Mouse (Mus musculus) liver, postnatal 0 days (tissue): Measurements from ENCODE around the gene Scin. TPM values are rescaled to one million over a fixed set of nuclear protein-coding genes. Genes with fewer than 3 reads are reported as not detected.

Experiments used
- ATAC-seq: fragments of 200-750 bp; cut with Nextera tagmentation; 2 replicates; pipeline ENCODE4 v1.8.0; 2017; ENCODE audit warnings: mild to moderate bottlenecking, moderate library complexity
- DNase-seq: peaks from one replicate; pipeline ENCODE4 v3.0.0-alpha.2; 2016
- H3K27ac ChIP-seq: fragments of 300-500 bp; sonication (generic); 2 replicates; pipeline ENCODE4 v1.5.1; 2014; ENCODE audit warnings: antibody characterized with exemption, moderate library complexity, mild to moderate bottlenecking, low read depth
- H3K27me3 ChIP-seq: fragments of 300-500 bp; sonication (generic); 2 replicates; pipeline ENCODE4 v1.6.1; 2014; ENCODE audit warnings: low read length, control low read depth, mixed read lengths; ENCODE audit not compliant: insufficient read depth
- H3K36me3 ChIP-seq: fragments of 300-500 bp; sonication (generic); replicated peaks from 2 replicates; pipeline ENCODE4 v1.6.1; 2014; ENCODE audit warnings: mild to moderate bottlenecking, control low read depth, low read length, moderate library complexity, mixed read lengths; ENCODE audit not compliant: insufficient read depth
- H3K4me1 ChIP-seq: fragments of 300-500 bp; sonication (generic); 2 replicates; pipeline ENCODE4 v1.6.1; 2014; ENCODE audit warnings: antibody characterized with exemption, mild to moderate bottlenecking, control low read depth; ENCODE audit not compliant: insufficient read depth
- H3K4me2 ChIP-seq: fragments of 300-500 bp; sonication (generic); 2 replicates; pipeline ENCODE4 v1.6.1; 2014; ENCODE audit warnings: low read depth, mild to moderate bottlenecking, low read length, moderate library complexity, mixed read lengths
- H3K4me3 ChIP-seq: fragments of 300-500 bp; sonication (generic); 2 replicates; pipeline ENCODE4 v1.5.1; 2014; ENCODE audit warnings: low read depth, low read length
- H3K9ac ChIP-seq: fragments of 300-500 bp; sonication (generic); replicated peaks from 2 replicates; pipeline ENCODE4 v1.6.1; 2014; ENCODE audit warnings: mild to moderate bottlenecking, moderate library complexity
- H3K9me3 ChIP-seq: fragments of 300-500 bp; sonication (generic); 2 replicates; pipeline ENCODE4 v1.6.1; 2016; ENCODE audit warnings: mild to moderate bottlenecking, control low read depth, low read length, mixed read lengths
- CTCF ChIP-seq: sonication (generic); IDR thresholded peaks from 2 replicates; pipeline ENCODE4 v1.5.1; 2016; ENCODE audit warnings: antibody characterized with exemption, low read depth
- EP300 ChIP-seq: IDR thresholded peaks from 2 replicates; pipeline ENCODE4 v1.6.1; 2016; ENCODE audit warnings: antibody characterized with exemption, low read depth, mild to moderate bottlenecking
- WGBS: fragments of 180-500 bp; shearing (Covaris S2); extraction: QIAGEN DNeasy Blood & Tissue Kit; methylation state at CpG from one replicate; pipeline ENCODE4 v1.1.7; 2014; ENCODE audit not compliant: insufficient replicate concordance; 5-methylcytosine and 5-hydroxymethylcytosine counted together
- polyA plus RNA-seq: library from polyadenylated mRNA; unstranded; fragments of >200 nt; fragmentation: Nextera tagmentation; extraction: Ambion mirVana; gene quantifications from 2 replicates; pipeline ENCODE4 v1.2.1, GENCODE M21; 2015

Scin gene
- polyA plus RNA-seq, 1 experiment from 2014 or later: 0.07 TPM

DNA sequence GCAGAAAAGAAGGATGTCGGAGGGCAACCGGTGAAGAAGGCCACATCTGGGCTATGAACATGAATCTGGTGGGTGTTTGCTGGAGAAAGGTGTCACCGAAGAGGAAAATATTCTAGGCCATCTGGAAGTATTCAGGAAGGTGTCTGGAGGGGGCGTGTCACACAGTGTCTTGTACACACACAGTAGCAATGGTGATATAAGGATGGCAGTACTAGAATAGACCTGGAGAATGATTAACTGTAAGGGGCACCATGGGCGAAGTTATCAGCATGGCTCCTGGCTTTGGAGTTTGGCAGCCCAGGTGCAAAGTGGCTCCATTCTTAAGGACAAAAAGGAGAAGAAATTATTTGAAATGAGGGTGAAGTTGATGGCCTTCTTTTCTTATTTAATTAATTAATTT lies 17.8 kb downstream of the Scin start:
- no peak for ATAC-seq

GRCm38 (mm10) chr12:40114883-40115282 lies 19.1 kb downstream of the Scin start:
- no peak for ATAC-seq
- Histone ChIP-seq H3K4me1 (no peaks in the 10 kb centered on the region), H3K4me3 (no peak overlapping the region), H3K4me2 (no peak overlapping the region), H3K9ac (no peak overlapping the region), H3K36me3 (no peaks in the 10 kb centered on the region), H3K27me3 (no peaks in the 10 kb centered on the region), H3K9me3 (no peaks in the 10 kb centered on the region), H3K27ac (no peak overlapping the region)
- TF ChIP-seq CTCF (no peak), EP300 (no peak)
- no peak for DNase-seq
- 83% methylated on average over 4 of the region's 4 CpGs for WGBS

More for the DNA sequence above, 17.8 kb downstream of the Scin start:
- DNase-seq: no peak
- Histone ChIP-seq H3K9me3 (no peaks in the 10 kb centered on the region), H3K4me1 (no peaks in the 10 kb centered on the region), H3K4me3 (no peak overlapping the region), H3K27me3 (no peaks in the 10 kb centered on the region), H3K9ac (no peak overlapping the region), H3K27ac (no peak overlapping the region), H3K4me2 (no peak overlapping the region), H3K36me3 (no peaks in the 10 kb centered on the region)
- WGBS: 82% methylated on average over 5 of the region's 5 CpGs
- TF ChIP-seq EP300 (no peak), CTCF (no peak)

DNA sequence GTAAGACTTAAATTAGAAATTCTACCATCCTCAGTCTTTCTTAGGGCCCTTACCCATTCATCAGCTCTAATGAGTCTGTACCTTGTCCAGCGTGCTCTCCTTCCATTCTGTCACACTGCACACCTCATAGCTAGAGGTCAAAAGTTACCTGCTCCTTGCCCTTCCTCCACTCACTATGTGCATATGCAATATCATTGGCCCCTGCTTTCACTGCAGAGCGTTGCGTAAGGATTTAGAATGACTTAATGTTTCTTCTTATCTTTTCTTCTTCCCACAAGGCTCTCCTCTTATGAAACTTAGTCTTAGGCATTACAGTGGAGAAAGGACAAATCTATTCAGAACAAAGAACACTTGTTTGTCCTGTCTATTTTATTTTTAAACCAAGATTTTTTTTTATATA lies 20.0 kb downstream of the Scin start:
- WGBS: 63% methylated on average over 3 of the region's 3 CpGs
- Histone ChIP-seq H3K4me2 (no peak overlapping the region), H3K27ac (no peak overlapping the region), H3K4me1 (no peaks in the 10 kb centered on the region), H3K4me3 (no peak overlapping the region), H3K36me3 (no peaks in the 10 kb centered on the region), H3K9ac (no peak overlapping the region), H3K9me3 (no peaks in the 10 kb centered on the region), H3K27me3 (no peaks in the 10 kb centered on the region)
- DNase-seq (no peak), ATAC-seq (no peak)
- no peak for TF ChIP-seq CTCF
- TF ChIP-seq EP300: no peak

DNA sequence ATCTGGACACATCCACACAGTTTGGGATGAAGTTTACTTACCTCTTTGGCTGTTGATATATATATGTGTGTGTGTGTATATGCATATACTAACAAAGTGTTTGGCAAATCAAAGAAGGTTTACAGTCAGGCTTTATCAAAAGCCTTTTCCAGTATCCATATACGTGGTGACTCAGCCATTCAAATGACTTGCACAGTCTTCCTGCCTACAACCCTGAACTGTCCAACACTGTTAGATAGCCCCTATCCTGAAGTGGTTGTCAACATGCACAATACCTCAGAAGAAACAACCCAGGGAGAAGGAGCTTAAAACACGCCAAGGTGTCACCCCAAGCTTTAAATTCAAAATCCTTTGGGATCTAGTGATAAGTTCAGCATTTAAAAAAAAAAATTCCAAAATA lies 20.4 kb downstream of the Scin start:
- Histone ChIP-seq H3K36me3 (no peaks in the 10 kb centered on the region), H3K9me3 (no peaks in the 10 kb centered on the region), H3K4me2 (no peak overlapping the region), H3K27me3 (no peaks in the 10 kb centered on the region), H3K4me3 (no peak overlapping the region), H3K4me1 (no peaks in the 10 kb centered on the region), H3K27ac (no peak overlapping the region), H3K9ac (no peak overlapping the region)
- no peak for TF ChIP-seq EP300
- no peak for TF ChIP-seq CTCF
- WGBS: 54% methylated on average over 2 of the region's 2 CpGs
- ATAC-seq (no peak), DNase-seq (no peak)

- H3K27ac ChIP-seq: no peak overlapping the region
- H3K9ac ChIP-seq: no peak overlapping the region
- H3K36me3 ChIP-seq: no peaks in the 10 kb centered on the region
- H3K9me3 ChIP-seq: no peaks in the 10 kb centered on the region
- WGBS: 65% methylated on average over 1 of the region's 1 CpGs
- H3K4me2 ChIP-seq: no peak overlapping the region
- no peak for TF ChIP-seq CTCF
- no peak for TF ChIP-seq EP300
- no peaks in the 10 kb centered on the region for H3K4me1 ChIP-seq
- no peaks in the 10 kb centered on the region for H3K27me3 ChIP-seq
- H3K4me3 ChIP-seq: no peak overlapping the region
- DNase-seq (no peak), ATAC-seq (no peak)
Observed at GRCm38 (mm10) chr12:40109227-40109626, 24.8 kb downstream of the Scin start.

- no peak overlapping the region for H3K4me3 ChIP-seq
- no peaks in the 10 kb centered on the region for H3K4me1 ChIP-seq
- no peak overlapping the region for H3K27ac ChIP-seq
- no peak for DNase-seq
- no peak for ATAC-seq
- no peaks in the 10 kb centered on the region for H3K9me3 ChIP-seq
- H3K27me3 ChIP-seq: no peaks in the 10 kb centered on the region
- H3K4me2 ChIP-seq: no peak overlapping the region
- TF ChIP-seq CTCF (no peak), EP300 (no peak)
- H3K9ac ChIP-seq: no peak overlapping the region
- 31% methylated on average over 2 of the region's 2 CpGs for WGBS
- H3K36me3 ChIP-seq: no peaks in the 10 kb centered on the region
Observed at GRCm38 (mm10) chr12:40108143-40108542, 25.9 kb downstream of the Scin start.

DNA sequence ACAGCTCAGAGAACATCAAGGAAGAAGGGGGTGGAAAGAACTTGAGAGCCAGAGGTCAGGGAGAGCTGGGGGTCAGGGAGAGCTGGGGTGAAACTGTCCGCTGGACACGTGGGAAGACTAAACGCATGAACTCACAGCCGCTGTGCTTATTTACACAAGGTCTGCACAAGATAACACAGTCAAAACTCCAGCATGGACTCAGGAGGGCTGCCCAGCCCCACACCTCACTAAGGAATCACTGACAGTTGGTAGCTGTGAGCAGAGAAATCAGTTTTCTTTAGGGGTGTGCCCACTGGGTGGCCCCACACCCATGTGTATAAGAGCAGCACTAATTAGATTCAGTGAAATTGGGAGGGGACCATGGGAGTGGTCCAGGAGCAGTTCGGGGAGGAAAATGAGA lies 27.2 kb downstream of the Scin start:
- Histone ChIP-seq H3K4me2 (no peak overlapping the region), H3K9me3 (no peaks in the 10 kb centered on the region), H3K4me1 (no peaks in the 10 kb centered on the region), H3K4me3 (no peak overlapping the region), H3K27ac (no peak overlapping the region), H3K9ac (no peak overlapping the region), H3K36me3 (no peaks in the 10 kb centered on the region), H3K27me3 (no peaks in the 10 kb centered on the region)
- no peak for DNase-seq
- 48% methylated on average over 5 of the region's 5 CpGs for WGBS
- no peak for ATAC-seq
- TF ChIP-seq EP300: no peak
- no peak for TF ChIP-seq CTCF
